Mouse (Mus musculus): ENCODE measurements at regions not wholly inside any gene's neighbourhood (a gene's known extent, or its start where the extent isn't known, plus 50 kb on each side); places are given as distances from the start of the nearest gene placed in this dataset.

DNA sequence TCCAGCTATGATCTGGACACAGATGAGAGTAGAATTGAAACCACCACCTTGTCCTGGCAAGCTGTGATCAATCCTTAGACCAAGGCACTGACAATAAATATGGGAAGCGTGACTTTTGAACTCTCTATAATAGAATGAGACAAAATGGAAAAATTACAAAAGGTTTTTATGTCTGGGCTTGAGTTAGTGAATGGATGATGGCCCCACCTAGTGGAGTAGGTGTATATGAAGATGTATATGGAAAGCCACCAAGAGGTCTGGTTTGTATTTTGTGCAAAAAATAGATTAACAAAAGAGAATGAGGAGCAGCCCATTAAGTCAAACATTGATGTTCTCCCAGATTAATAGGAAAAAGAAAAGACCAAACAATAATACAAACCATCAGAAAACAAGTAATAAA is 172.5 kb downstream of the Tacr3 start:
- Histone ChIP-seq H3K9me3 (ENCODE audit: control insufficient read depth, low read length) (no peaks in the 10 kb centered on the region), H3K4me2 (ENCODE audit: low read depth, low read length) (no peak overlapping the region)
- WGBS: 81% methylated on average over 1 of the region's 1 CpGs

DNA sequence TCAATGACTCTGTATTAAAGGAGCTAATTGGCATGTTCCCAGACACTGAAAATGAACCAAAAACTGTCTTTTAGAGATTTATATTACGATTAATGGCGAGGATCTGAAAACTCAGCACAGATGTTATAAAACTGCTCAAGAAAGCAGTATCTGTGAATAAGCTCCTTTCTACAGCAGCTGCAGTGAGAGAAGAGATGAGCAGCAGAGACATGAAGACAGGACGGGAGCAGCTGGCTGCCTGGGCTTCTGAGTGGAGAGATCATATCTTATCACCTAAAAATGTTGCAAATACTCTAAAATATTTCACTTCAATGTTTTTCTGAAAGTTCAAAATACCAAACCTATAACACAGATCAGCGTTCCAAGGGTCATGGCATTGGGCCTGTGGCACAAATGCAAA is 187.0 kb downstream of the Tacr3 start:
- Histone ChIP-seq H3K36me3 (ENCODE audit: control insufficient read depth, insufficient read depth, low read length) (no peaks in the 10 kb centered on the region), H3K9ac (replicated peaks; ENCODE audit: low read depth, low read length) (no peak overlapping the region), H3K4me3 (ENCODE audit: low read depth, low read length) (no peak overlapping the region), H3K4me2 (ENCODE audit: low read depth, low read length) (no peak overlapping the region), H3K27ac (ENCODE audit: low read depth, low read length) (no peak overlapping the region), H3K27me3 (ENCODE audit: control insufficient read depth, insufficient read depth, low read length) (no peaks in the 10 kb centered on the region), H3K4me1 (ENCODE audit: control insufficient read depth, insufficient read depth, low read length) (no peaks in the 10 kb centered on the region), H3K9me3 (ENCODE audit: control insufficient read depth, low read length) (no peaks in the 10 kb centered on the region)
- WGBS: 90% methylated on average over 4 of the region's 4 CpGs
- ATAC-seq (ENCODE audit: low read depth): no peak

More for the DNA sequence above, 172.5 kb downstream of the Tacr3 start:
- H3K9ac ChIP-seq (replicated peaks; ENCODE audit: low read depth, low read length): no peak overlapping the region
- H3K36me3 ChIP-seq (ENCODE audit: control insufficient read depth, insufficient read depth, low read length): no peaks in the 10 kb centered on the region
- no peaks in the 10 kb centered on the region for H3K4me1 ChIP-seq (ENCODE audit: control insufficient read depth, insufficient read depth, low read length)
- ATAC-seq (ENCODE audit: low read depth): no peak
- H3K4me3 ChIP-seq (ENCODE audit: low read depth, low read length): no peak overlapping the region
- no peak overlapping the region for H3K27ac ChIP-seq (ENCODE audit: low read depth, low read length)
- H3K27me3 ChIP-seq (ENCODE audit: control insufficient read depth, insufficient read depth, low read length): no peaks in the 10 kb centered on the region

DNA sequence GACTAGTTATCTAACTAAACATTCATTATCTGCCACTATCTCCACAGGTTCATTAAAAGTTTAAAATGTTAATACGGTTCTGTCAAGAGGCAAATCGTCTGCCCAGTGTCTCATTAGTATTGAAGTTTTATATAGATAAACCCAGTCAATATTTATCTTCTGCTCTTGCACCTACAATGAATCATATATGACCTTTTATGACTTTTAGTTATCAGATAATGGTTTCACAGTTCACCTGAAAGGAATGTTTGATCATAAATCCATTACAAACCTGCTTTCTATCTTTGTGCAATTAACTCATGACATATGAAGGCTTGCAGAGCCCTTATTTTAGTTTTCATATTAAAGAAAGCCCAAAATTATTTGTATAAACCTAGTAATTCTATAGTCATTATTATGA is 188.0 kb upstream of the Cenpe start:
- Histone ChIP-seq H3K27me3 (ENCODE audit: control insufficient read depth, insufficient read depth, low read length) (no peaks in the 10 kb centered on the region), H3K4me3 (ENCODE audit: low read depth, low read length) (no peak overlapping the region), H3K9me3 (ENCODE audit: control insufficient read depth, low read length) (no peaks in the 10 kb centered on the region), H3K9ac (replicated peaks; ENCODE audit: low read depth, low read length) (no peak overlapping the region), H3K4me1 (ENCODE audit: control insufficient read depth, insufficient read depth, low read length) (no peaks in the 10 kb centered on the region), H3K27ac (ENCODE audit: low read depth, low read length) (no peak overlapping the region), H3K4me2 (ENCODE audit: low read depth, low read length) (no peak overlapping the region), H3K36me3 (ENCODE audit: control insufficient read depth, insufficient read depth, low read length) (no peaks in the 10 kb centered on the region)
- 85% methylated on average over 2 of the region's 2 CpGs for WGBS
- no peak for ATAC-seq (ENCODE audit: low read depth)

DNA sequence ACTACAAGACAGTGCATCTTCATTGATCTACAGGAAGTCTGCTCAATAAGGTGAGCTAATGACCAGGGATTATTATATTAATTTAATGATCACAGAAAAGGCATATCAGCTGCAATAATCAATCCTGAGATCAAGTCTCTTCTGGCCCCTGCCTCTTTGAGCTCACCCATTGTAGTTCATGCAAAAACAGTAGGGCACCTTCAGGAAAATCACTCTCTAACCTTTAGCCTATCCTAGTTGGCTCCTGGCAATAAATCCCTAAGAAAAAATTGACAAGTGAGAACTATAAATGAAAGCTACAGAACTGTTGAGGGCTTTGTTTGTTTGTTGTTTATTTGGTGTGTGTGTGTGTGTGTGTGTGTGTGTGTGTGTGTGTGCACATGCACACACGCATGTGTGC is 187.5 kb upstream of the Cenpe start:
- Histone ChIP-seq H3K9me3 (ENCODE audit: control insufficient read depth, low read length) (no peaks in the 10 kb centered on the region), H3K27me3 (ENCODE audit: control insufficient read depth, insufficient read depth, low read length) (no peaks in the 10 kb centered on the region), H3K4me1 (ENCODE audit: control insufficient read depth, insufficient read depth, low read length) (no peaks in the 10 kb centered on the region), H3K4me2 (ENCODE audit: low read depth, low read length) (no peak overlapping the region), H3K4me3 (ENCODE audit: low read depth, low read length) (no peak overlapping the region), H3K9ac (replicated peaks; ENCODE audit: low read depth, low read length) (no peak overlapping the region), H3K36me3 (ENCODE audit: control insufficient read depth, insufficient read depth, low read length) (no peaks in the 10 kb centered on the region), H3K27ac (ENCODE audit: low read depth, low read length) (no peak overlapping the region)
- 95% methylated on average over 1 of the region's 1 CpGs for WGBS
- ATAC-seq (ENCODE audit: low read depth): no peak

GRCm38 (mm10) chr3:135032483-135032882 is 179.9 kb upstream of the Cenpe start:
- H3K27ac ChIP-seq (ENCODE audit: low read depth, low read length): no peak overlapping the region
- H3K4me3 ChIP-seq (ENCODE audit: low read depth, low read length): no peak overlapping the region
- no peaks in the 10 kb centered on the region for H3K27me3 ChIP-seq (ENCODE audit: control insufficient read depth, insufficient read depth, low read length)
- H3K4me1 ChIP-seq (ENCODE audit: control insufficient read depth, insufficient read depth, low read length): no peaks in the 10 kb centered on the region
- no peak overlapping the region for H3K4me2 ChIP-seq (ENCODE audit: low read depth, low read length)
- H3K9me3 ChIP-seq (ENCODE audit: control insufficient read depth, low read length): no peaks in the 10 kb centered on the region
- WGBS: 83% methylated on average over 2 of the region's 2 CpGs
- H3K36me3 ChIP-seq (ENCODE audit: control insufficient read depth, insufficient read depth, low read length): no peaks in the 10 kb centered on the region
- no peak for ATAC-seq (ENCODE audit: low read depth)
- H3K9ac ChIP-seq (replicated peaks; ENCODE audit: low read depth, low read length): no peak overlapping the region

DNA sequence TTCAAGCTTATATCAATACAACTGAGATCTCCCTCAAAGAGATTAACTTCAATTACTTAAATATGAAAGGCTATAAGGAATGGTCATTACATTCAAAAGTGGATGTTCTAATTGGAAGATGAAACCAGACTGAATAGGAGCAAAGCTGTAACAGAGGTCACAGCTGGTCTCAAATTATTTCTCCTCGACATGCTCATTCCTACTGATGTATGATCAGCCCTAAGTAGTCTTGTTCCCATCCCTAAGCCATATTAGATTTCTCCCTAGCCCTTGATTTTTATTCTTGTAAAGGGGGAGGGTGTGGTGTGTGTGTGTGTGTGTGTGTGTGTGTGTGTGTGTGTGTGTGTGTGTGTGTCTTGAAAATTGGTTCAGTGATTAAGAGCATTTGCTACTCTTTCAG is 175.0 kb upstream of the Cenpe start:
- Histone ChIP-seq H3K9me3 (ENCODE audit: control insufficient read depth, low read length) (no peaks in the 10 kb centered on the region), H3K4me3 (ENCODE audit: low read depth, low read length) (no peak overlapping the region), H3K36me3 (ENCODE audit: control insufficient read depth, insufficient read depth, low read length) (no peaks in the 10 kb centered on the region), H3K27ac (ENCODE audit: low read depth, low read length) (no peak overlapping the region), H3K4me2 (ENCODE audit: low read depth, low read length) (no peak overlapping the region), H3K4me1 (ENCODE audit: control insufficient read depth, insufficient read depth, low read length) (no peaks in the 10 kb centered on the region), H3K27me3 (ENCODE audit: control insufficient read depth, insufficient read depth, low read length) (no peaks in the 10 kb centered on the region), H3K9ac (replicated peaks; ENCODE audit: low read depth, low read length) (no peak overlapping the region)
- peak; percentile 67; the same call in 1 of the 2 replicates for ATAC-seq (ENCODE audit: low read depth)
- WGBS: 50% methylated on average over 1 of the region's 1 CpGs

DNA sequence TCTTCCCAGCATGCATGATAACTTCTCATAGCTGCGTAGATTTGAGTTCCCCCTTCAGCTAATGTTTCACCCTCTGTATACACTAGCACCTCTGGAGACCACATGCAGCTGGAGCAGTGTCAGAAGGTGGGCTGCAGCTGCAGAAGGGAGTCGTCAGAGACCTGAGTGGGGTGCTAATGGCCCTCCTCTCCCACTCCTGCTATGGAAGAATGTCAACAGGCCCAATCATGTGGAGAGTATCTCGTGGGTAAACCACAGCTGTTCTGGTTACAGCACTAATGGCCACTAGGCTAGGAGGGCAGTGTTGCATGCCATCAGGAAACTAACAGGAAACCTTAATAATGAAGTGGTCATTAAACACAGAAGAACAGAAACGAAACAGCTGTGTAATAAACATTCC is 170.1 kb upstream of the Cenpe start:
- H3K27me3 ChIP-seq (ENCODE audit: control insufficient read depth, insufficient read depth, low read length): no peaks in the 10 kb centered on the region
- H3K9ac ChIP-seq (replicated peaks; ENCODE audit: low read depth, low read length): no peak overlapping the region
- WGBS: 38% methylated on average over 4 of the region's 4 CpGs
- no peaks in the 10 kb centered on the region for H3K9me3 ChIP-seq (ENCODE audit: control insufficient read depth, low read length)
- H3K36me3 ChIP-seq (ENCODE audit: control insufficient read depth, insufficient read depth, low read length): no peaks in the 10 kb centered on the region
- H3K27ac ChIP-seq (ENCODE audit: low read depth, low read length): no peak overlapping the region
- no peaks in the 10 kb centered on the region for H3K4me1 ChIP-seq (ENCODE audit: control insufficient read depth, insufficient read depth, low read length)
- H3K4me2 ChIP-seq (ENCODE audit: low read depth, low read length): no peak overlapping the region
- peak; percentile 55; the same call in 1 of the 2 replicates for ATAC-seq (ENCODE audit: low read depth)
- H3K4me3 ChIP-seq (ENCODE audit: low read depth, low read length): no peak overlapping the region

DNA sequence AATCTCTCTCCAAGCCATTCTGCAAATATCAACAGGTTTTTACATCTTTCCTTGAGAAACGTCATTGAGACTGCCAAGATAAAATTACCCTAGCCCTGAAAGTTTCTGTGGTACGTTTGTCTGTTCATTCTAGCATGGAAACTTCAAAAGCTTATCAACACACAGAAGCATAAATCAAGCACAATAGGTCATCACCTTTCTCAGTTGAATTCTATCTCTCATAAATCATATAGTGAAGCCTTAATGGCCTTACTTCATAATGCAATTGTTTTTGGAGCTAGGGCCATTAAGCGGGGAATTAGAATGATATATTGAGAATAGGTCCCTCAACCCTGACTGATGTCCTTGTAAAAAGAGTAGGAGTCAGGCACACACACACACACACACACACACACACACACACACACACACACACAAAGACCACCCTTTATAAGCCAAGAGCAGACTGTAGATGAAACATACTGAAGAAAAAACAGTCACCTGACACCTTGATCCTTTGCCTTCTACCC is 166.5 kb upstream of the Cenpe start:
- no peak for ATAC-seq (ENCODE audit: low read depth)
- Histone ChIP-seq H3K27me3 (ENCODE audit: control insufficient read depth, insufficient read depth, low read length) (no peaks in the 10 kb centered on the region), H3K4me2 (ENCODE audit: low read depth, low read length) (no peak overlapping the region), H3K36me3 (ENCODE audit: control insufficient read depth, insufficient read depth, low read length) (no peaks in the 10 kb centered on the region), H3K27ac (ENCODE audit: low read depth, low read length) (no peak overlapping the region), H3K4me1 (ENCODE audit: control insufficient read depth, insufficient read depth, low read length) (no peaks in the 10 kb centered on the region), H3K9me3 (ENCODE audit: control insufficient read depth, low read length) (no peaks in the 10 kb centered on the region), H3K4me3 (ENCODE audit: low read depth, low read length) (no peak overlapping the region), H3K9ac (replicated peaks; ENCODE audit: low read depth, low read length) (no peak overlapping the region)
- WGBS: 26% methylated on average over 3 of the region's 3 CpGs

DNA sequence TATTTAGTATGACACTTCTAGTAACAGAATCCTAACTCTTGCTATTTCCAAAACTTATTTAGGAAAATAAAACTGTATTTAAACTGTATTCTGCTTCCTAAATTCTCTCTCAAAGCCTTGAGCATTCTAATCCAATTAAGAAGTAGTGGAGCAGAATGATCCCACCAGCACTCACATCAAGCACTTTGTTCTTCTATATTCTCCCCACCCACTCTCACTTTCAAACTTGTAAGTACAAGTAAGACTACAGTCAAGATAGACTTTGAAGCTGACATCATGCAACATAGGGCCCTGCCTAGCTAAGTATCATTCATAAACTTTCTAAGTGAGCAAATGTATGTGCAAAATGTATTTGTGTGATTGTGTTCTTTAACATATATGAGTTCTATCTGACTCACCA is 120.8 kb upstream of the Cenpe start:
- ATAC-seq (ENCODE audit: low read depth): no peak
- Histone ChIP-seq H3K27ac (ENCODE audit: low read depth, low read length) (no peak overlapping the region), H3K36me3 (ENCODE audit: control insufficient read depth, insufficient read depth, low read length) (no peaks in the 10 kb centered on the region), H3K4me3 (ENCODE audit: low read depth, low read length) (no peak overlapping the region), H3K9ac (replicated peaks; ENCODE audit: low read depth, low read length) (no peak overlapping the region), H3K27me3 (ENCODE audit: control insufficient read depth, insufficient read depth, low read length) (no peaks in the 10 kb centered on the region), H3K4me2 (ENCODE audit: low read depth, low read length) (no peak overlapping the region), H3K4me1 (ENCODE audit: control insufficient read depth, insufficient read depth, low read length) (no peaks in the 10 kb centered on the region), H3K9me3 (ENCODE audit: control insufficient read depth, low read length) (no peaks in the 10 kb centered on the region)
